In the genomic region with DNA sequence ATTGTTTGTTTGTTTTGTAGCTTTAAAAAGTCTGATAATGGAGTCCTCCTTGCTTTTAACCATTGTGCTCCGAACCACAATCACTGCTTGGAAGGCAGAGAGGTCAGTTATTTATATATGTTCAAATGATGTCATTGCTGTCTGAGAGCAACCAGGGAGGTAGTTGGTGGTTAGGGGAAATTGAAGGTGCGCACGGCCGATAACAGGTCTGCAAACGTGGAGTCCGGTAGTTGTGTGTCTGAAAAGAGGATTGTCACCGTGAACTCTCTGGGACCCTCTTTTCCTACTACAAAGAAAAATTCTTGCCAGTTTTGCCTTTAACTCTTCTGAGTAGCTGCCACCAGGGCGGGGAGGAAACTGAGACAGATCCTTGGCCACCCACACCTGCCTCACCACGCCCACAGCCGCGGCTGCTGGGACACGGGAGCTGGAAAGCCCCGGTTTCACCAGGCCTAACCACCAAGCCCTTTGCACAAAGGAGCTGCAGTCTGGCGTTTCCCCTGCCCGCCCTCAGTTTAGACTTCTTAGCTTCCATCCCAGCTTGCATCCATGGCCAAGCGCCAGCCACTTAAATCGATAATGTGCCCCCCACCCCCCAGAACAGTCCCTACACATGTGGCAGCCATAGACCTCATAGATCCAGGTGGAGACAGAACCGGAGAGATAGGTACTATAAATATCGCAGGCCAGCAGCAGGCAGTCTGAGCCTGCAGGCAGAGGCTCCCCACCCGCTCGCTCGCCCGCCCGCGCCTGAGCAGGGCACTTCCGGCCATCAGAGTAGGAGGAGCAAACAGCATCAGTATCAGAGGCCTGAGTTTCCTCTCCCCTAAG, we compare ENCODE assay signal across 7 mouse cellular contexts.
A peak's percentile ranks its signal among the peaks of the same experiment; 100 is the strongest.
DNase-seq lines count a peak whose midpoint lies in the region; ATAC-seq and TF ChIP-seq lines count a peak whose summit lies in the region.

No protein-coding gene starts in this region.

- H3K4me2 ChIP-seq in liver, embryonic 11.5 days, result peak overlapping the region; percentile 94
- peak overlapping the region; percentile 46 for H3K4me2 ChIP-seq in midbrain, embryonic 16.5 days (ENCODE audit: low read length)
- H3K4me2 ChIP-seq in stomach, embryonic 15.5 days, result peak overlapping the region; percentile 91

- peak; percentile 77 for ATAC-seq in inflammation-experienced regulatory T-cells, adult 6 months
- peak; percentile 51 for ATAC-seq in liver, embryonic 11.5 days (replicated peaks; ENCODE audit: low FRiP score)
- ATAC-seq in midbrain, embryonic 16.5 days, result peak; percentile 72
- peak; percentile 56 for ATAC-seq in stomach, embryonic 15.5 days (ENCODE audit: insufficient read depth, low FRiP score, low read depth)

- no peak overlapping the region for H3K27ac ChIP-seq in ES-E14 (ENCODE audit: insufficient read depth, low read depth, low read length, poor library complexity, severe bottlenecking)
- peak overlapping the region; percentile 77 for H3K27ac ChIP-seq in bone marrow macrophage, adult 2 months (ENCODE audit: insufficient read depth, low read depth, low read length)
- peak overlapping the region; percentile 62; the same call in 1 of the 2 replicates for H3K27ac ChIP-seq in liver, embryonic 11.5 days (ENCODE audit: low read depth, low read length)
- H3K27ac ChIP-seq in midbrain, embryonic 16.5 days (ENCODE audit: low read length), result peak overlapping the region; percentile 68
- peak overlapping the region; percentile 79 for H3K27ac ChIP-seq in stomach, embryonic 15.5 days

- in situ Hi-C loops in ES-E14 (cut with MboI; ENCODE audit: low sequenced_read_pairs in 2 of 2, unreplicated experiment in 2 of 2), result loop anchor here (10.0 to 25.0 kb wide), 3 partner anchors 337 to 577 kb away; partner anchors contain the start of gene Haao (in 1 of the 2)

- no peak for TF ChIP-seq CTCF in bone marrow macrophage, adult 2 months (IDR thresholded peaks at IDR 0.05; ENCODE audit: low read depth, low read length)

- H3K9ac ChIP-seq in ES-E14 (ENCODE audit: insufficient read depth, low read depth, low read length, poor library complexity, severe bottlenecking), result peak overlapping the region; percentile 19; the same call in 1 of the 2 replicates
- H3K9ac ChIP-seq in liver, embryonic 11.5 days (ENCODE audit: low read depth, low read length), result peak overlapping the region; percentile 46
- peak overlapping the region; percentile 57 for H3K9ac ChIP-seq in midbrain, embryonic 16.5 days (ENCODE audit: low read depth, low read length)
- no peak overlapping the region for H3K9ac ChIP-seq in stomach, embryonic 15.5 days

- H3K27me3 ChIP-seq in liver, embryonic 11.5 days (replicated peaks; ENCODE audit: control insufficient read depth, insufficient read depth, low read length), result peaks cover 14% of the 10 kb centered on the region
- H3K27me3 ChIP-seq in midbrain, embryonic 16.5 days (ENCODE audit: control insufficient read depth, insufficient read depth, low read depth, low read length), result no peaks in the 10 kb centered on the region; the same call in 1 of the 2 replicates
- H3K27me3 ChIP-seq in stomach, embryonic 15.5 days (replicated peaks), result no peaks in the 10 kb centered on the region

- peaks cover 2 to 20% of the 10 kb centered on the region in 2 experiments; a peak in 2 of 4 replicates for H3K4me1 ChIP-seq in ES-E14 (ENCODE audit: control insufficient read depth in 2 of 2, insufficient read depth in 2 of 2, low read length in 2 of 2, poor library complexity in 1 of 2)
- H3K4me1 ChIP-seq in bone marrow macrophage, adult 2 months (ENCODE audit: control insufficient read depth, insufficient read depth, low read length), result peaks cover 53% of the 10 kb centered on the region
- H3K4me1 ChIP-seq in liver, embryonic 11.5 days (replicated peaks; ENCODE audit: control insufficient read depth, insufficient read depth, low read length), result peaks cover 41% of the 10 kb centered on the region
- H3K4me1 ChIP-seq in midbrain, embryonic 16.5 days (ENCODE audit: control insufficient read depth, insufficient read depth, low read length), result peaks cover 10% of the 10 kb centered on the region
- H3K4me1 ChIP-seq in stomach, embryonic 15.5 days, result peaks cover 23% of the 10 kb centered on the region

- peak overlapping the region; percentile 49 to 59 for H3K4me3 ChIP-seq in ES-E14 (ENCODE audit: insufficient read depth in 1 of 2, low read depth in 1 of 2, low read length in 2 of 2, poor library complexity in 1 of 2, severe bottlenecking in 1 of 2)
- peak overlapping the region; percentile 62 for H3K4me3 ChIP-seq in bone marrow macrophage, adult 2 months (ENCODE audit: insufficient read depth, low read length)
- peak overlapping the region; percentile 39 for H3K4me3 ChIP-seq in liver, embryonic 11.5 days (ENCODE audit: low read depth, low read length)
- peak overlapping the region; percentile 20 for H3K4me3 ChIP-seq in midbrain, embryonic 16.5 days (ENCODE audit: low read depth, low read length)
- H3K4me3 ChIP-seq in stomach, embryonic 15.5 days (replicated peaks), result peak overlapping the region; percentile 18; the same call in 1 of the 2 replicates

- TF ChIP-seq POLR2A in bone marrow macrophage, adult 2 months (IDR thresholded peaks at IDR 0.05; ENCODE audit: borderline replicate concordance, low read depth, low read length), result no peak

- H3K36me3 ChIP-seq in ES-E14 (ENCODE audit: control insufficient read depth, insufficient read depth, low read length, poor library complexity, severe bottlenecking), result no peaks in the 10 kb centered on the region
- no peaks in the 10 kb centered on the region for H3K36me3 ChIP-seq in liver, embryonic 11.5 days (ENCODE audit: control insufficient read depth, insufficient read depth, low read length)
- H3K36me3 ChIP-seq in midbrain, embryonic 16.5 days (ENCODE audit: control insufficient read depth, insufficient read depth, low read length), result no peaks in the 10 kb centered on the region
- H3K36me3 ChIP-seq in stomach, embryonic 15.5 days, result no peaks in the 10 kb centered on the region

- DNase-seq in ES-E14 (ENCODE audit: low read depth, low spot score), result no peak
- peak; percentile 53 for DNase-seq in gastrocnemius, postnatal 25 days
- peak; percentile 74 for DNase-seq in liver, embryonic 11.5 days (ENCODE audit: low spot score)

- 11% methylated on average over 26 of the region's 26 CpGs for WGBS in liver, embryonic 11.5 days
- WGBS in midbrain, embryonic 16.5 days, result 24% methylated on average over 26 of the region's 26 CpGs
- 19% methylated on average over 26 of the region's 26 CpGs for WGBS in stomach, embryonic 15.5 days

- H3K9me3 ChIP-seq in ES-E14 (ENCODE audit: control insufficient read depth, insufficient read depth, low read depth, low read length), result no peaks in the 10 kb centered on the region
- no peaks in the 10 kb centered on the region for H3K9me3 ChIP-seq in liver, embryonic 11.5 days (ENCODE audit: control insufficient read depth, low read length)
- no peaks in the 10 kb centered on the region for H3K9me3 ChIP-seq in midbrain, embryonic 16.5 days (replicated peaks; ENCODE audit: control insufficient read depth, low read length, poor library complexity, severe bottlenecking)
- H3K9me3 ChIP-seq in stomach, embryonic 15.5 days, result no peaks in the 10 kb centered on the region

TF ChIP-seq in ES-E14, 5 proteins besides CTCF, POLR2A, EP300 and RAD21:
- TF ChIP-seq ZNF384 (IDR thresholded peaks at IDR 0.05; ENCODE audit: low read depth, low read length), result no peak
- TF ChIP-seq ZC3H11A (IDR thresholded peaks at IDR 0.05; ENCODE audit: borderline replicate concordance, low read depth, low read length), result no peak
- TF ChIP-seq CHD2 (IDR thresholded peaks at IDR 0.05; ENCODE audit: low read depth, low read length), result no peak
- no peak for TF ChIP-seq HCFC1 (IDR thresholded peaks at IDR 0.05; ENCODE audit: borderline replicate concordance, insufficient read depth, low read length)
- TF ChIP-seq MAFK (IDR thresholded peaks at IDR 0.05; ENCODE audit: insufficient read depth, low read depth, low read length), result no peak
